Mouse (Mus musculus) mesoderm, embryonic 11.5 days (tissue): ENCODE measurements around the gene Cdyl.
"Not testable (repeated sequence)": the region's sequence is repeated elsewhere in the genome, so short reads cannot be mapped to it uniquely, and the experiment has no call there.

Experiments
- DNase-seq: peaks from one replicate; pipeline ENCODE4 v3.0.0-alpha.2; 2012; ENCODE audit warnings: low read depth, low spot score

Gene Cdyl

GRCm38 (mm10) chr13:35832676-35833075 lies 173.0 kb downstream of the Cdyl start:
- no peak for DNase-seq

DNA sequence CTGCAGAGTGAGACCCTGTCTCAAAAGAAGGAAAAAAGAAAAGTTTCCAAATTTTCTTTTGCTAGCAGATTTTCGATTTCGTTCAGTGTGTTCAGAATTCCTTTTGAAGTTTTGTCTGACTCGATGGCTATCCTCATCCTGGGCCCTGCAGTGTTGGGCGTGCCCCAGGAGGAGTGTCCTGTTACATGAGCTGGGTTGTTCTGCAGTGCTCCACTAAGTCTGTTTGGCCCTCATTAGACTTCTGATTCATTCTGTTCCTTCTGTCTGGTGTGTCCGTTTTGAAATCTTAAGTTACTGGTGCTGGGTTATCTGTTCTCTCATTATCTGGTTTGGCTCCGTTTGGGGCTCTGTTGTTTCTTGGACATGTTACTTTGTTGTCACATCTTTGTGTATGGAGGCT lies 174.3 kb downstream of the Cdyl start:
- no peak for DNase-seq

- no peak for DNase-seq
These were observed 176.0 kb downstream of the Cdyl start for GRCm38 (mm10) chr13:35835669-35836068.

GRCm38 (mm10) chr13:35836501-35836900 lies 176.9 kb downstream of the Cdyl start:
- DNase-seq, result not testable (repeated sequence)

- no peak for DNase-seq
These were observed 180.5 kb downstream of the Cdyl start for GRCm38 (mm10) chr13:35840102-35840501.

DNA sequence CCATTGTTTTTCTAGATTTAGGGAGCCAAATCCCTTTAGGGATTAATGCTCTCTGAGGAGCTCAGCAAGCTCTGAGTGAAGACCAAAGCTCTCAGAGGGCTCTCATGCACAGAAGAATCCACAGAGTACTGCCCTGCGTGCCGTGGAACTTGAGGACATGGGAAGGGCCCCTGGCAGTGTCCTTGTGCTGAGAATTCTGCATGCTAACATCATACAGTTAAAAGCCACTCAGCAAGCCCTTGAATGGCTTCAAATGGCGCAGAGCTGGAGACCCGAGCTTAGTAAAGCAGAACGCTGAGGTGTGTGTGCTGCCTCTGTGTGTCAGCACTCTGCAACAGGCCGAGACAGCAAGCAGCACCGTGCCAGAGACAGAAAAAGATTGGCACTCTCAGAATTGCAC lies 183.8 kb downstream of the Cdyl start:
- no peak for DNase-seq

DNA sequence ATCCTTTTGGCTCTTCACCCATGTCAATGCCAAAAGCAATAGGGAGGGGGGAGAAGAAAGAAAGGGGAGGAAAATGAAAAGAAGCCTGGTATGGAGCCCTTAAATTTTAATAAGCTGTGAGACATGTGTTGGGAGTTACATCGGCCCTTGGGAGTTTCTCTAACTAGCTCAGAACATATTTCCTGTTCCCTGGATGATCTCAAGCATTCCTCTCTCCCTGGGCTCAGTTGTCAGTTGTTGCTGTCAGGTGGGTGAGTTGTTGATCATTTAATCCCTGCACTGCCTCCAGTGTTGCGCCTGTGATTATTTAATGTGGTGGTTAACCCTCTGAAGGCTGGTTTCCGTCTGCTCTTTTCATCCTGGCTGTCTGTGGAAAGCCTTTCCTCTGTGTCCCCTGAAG lies 185.7 kb downstream of the Cdyl start:
- peak; percentile 11 for DNase-seq

GRCm38 (mm10) chr13:35848694-35849093 lies 189.1 kb downstream of the Cdyl start:
- no peak for DNase-seq

GRCm38 (mm10) chr13:35851581-35851980 lies 191.9 kb downstream of the Cdyl start:
- no peak for DNase-seq

DNA sequence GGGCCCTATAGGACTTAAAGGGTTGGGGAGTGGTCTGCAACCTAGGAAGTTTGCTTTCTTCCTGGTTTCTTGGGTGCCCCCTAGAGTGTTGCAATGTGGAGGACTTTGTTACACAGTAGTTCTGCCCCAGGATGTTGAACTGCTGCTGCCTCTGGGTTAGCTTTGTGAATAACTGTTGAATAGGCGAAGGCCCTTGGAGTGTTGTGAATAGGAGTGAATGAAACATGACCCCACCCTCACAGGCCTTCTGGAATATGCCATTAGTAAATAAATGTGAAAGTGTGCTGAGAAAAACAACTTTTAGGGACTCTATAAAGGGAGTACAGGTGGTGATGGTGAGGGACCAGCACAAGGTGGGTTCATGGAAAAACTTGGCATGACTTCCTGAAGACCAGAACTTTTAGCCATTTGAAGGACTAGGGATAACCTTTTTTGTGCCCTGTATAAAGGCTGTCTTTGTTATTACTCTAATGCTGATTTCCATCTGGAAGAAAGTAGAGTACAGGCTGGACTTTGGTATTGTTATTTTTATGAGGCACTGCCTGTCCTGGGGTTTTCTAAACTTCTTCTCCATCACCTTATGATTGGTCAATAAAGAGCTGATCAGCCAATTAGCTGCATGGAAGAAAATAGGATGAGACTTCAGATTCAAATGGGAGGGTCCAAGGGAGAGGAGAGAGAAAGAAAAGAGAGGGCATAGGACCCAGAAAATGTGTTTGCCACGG lies 193.4 kb downstream of the Cdyl start:
- no peak for DNase-seq

DNA sequence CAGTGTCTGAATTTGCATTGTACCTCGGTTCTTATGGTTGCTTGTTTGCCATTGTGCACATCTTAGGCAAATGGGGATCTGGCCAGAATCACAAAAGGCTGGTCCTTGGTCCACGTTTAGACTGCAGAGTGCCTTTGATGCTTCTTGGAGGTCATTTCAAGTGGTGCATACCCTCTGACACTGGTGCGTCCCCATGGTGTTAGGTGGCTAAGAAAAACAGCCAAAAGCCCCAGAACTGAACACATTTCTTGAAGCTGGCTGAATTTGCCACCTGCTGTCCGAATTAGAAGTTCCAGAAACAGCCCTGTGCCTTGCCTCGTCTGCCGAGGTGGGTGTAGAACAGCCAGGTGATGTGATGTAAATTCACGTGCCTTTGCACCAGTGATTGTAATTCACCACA lies 197.9 kb downstream of the Cdyl start:
- no peak for DNase-seq

DNA sequence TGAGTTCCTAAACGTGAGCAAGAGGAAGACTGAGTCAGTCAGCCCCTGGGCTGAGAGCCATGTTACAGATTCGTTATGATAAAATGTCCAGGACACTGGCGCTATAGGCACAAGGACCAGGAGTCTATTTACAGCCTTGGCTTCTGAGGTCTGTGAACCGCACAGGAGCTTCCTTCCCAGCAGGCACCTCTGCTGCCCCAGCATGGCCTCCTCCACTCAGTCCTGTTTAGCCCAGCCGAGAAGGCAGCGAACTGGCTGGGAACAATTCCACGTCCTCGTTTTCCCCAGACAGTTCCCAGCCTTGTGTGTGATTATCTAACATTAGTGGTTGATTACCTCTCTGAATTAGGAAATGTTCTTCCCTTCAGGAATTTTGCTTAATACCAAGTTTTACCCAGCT lies 201.3 kb downstream of the Cdyl start:
- no peak for DNase-seq

- no peak for DNase-seq
These were observed 211.0 kb downstream of the Cdyl start for GRCm38 (mm10) chr13:35870659-35871058.

- no peak for DNase-seq
These were observed 211.5 kb downstream of the Cdyl start for GRCm38 (mm10) chr13:35871107-35871506.

DNA sequence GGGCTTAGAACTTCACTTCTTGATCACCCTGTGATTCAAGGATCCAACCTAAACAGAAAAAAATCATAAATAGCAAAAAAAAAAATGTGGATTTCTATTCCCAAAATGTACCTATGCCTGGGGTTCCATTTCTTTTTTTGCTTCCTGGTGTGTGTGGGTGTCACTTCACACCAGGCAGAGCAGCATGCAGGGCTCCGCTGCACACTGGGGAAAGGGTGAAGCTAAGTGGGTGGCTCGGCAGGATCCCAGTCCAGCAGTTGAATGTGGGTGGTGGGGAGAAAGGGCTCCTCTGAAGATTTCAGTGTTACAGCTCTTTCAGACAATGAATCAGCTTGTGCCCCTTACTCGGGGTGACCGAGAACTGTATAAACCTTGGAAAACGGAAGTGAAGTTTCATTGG lies 215.8 kb downstream of the Cdyl start:
- DNase-seq, result no peak

DNA sequence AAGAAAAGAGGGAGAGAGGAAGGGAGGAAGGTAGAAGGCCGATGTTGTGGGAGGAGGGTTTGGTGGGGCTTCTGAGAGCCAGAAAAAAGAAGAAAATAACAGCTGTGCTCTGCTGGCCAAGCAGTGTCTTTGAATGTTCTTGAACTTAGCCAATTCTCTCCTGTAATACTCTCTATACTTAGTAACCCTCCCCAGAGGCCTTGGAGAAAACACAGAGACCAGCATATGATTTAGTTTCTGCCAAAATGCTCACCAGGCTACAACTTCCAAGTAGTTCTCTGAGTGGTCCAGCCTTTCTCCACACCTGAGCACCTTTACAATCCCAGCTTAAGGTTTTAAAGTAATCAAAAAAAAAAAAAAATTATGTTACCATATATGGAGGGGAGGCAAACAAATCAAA lies 218.6 kb downstream of the Cdyl start:
- no peak for DNase-seq

GRCm38 (mm10) chr13:35879068-35879467 lies 219.4 kb downstream of the Cdyl start:
- DNase-seq, result no peak

- no peak for DNase-seq
These were observed 219.9 kb downstream of the Cdyl start for GRCm38 (mm10) chr13:35879519-35879918.

GRCm38 (mm10) chr13:35880555-35881046 lies 221.0 kb downstream of the Cdyl start:
- DNase-seq, result no peak

DNA sequence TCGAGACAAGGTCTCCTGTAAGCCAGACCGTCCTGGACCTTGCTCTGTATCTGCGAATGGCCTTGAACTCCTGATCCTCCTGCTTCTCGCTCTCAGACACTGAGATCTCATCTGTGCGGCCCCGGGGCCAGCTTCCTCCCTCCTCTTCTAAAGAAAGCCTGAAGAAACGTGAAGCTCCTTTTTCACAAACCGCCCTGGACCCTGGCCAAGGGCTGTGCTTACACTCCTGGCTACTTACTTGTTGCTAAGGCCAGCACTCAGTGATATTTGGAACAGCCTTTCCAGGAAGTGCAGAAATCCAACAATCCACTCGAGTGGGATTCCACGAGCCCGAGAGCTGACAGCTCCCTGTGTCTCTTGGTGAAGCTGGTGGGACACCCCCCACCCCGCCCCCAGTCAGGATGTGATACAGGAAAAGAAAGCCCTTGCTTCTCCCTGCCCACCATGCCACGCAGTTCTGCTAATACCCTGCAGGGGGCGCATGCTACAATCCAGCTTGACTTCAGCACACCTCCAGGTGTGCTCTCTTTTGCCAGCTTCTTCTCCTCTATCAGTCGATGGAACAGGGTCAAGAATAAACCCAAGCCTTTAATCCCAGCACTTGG lies 226.6 kb downstream of the Cdyl start:
- DNase-seq, result peak; percentile 28

DNA sequence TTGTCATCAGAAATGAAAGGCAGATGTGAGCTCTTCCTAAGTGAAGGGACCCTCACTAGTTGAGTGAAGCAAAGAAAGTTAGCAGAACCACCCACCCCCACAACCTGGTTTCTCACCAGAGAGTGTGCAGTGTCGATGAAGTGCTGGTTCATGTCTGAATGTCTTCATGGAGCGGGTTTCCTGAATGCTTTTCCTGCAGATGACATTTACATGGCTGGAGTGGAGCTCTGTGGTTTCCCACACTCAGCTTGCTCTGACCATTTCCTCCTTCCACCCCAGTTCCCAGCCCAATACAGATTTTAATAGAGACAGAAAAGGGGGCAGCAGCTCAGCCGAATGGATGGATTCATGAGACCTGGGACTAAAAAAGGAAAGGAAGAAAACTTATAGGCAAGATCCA lies 233.2 kb downstream of the Cdyl start:
- no peak for DNase-seq

- no peak for DNase-seq
These were observed 245.7 kb downstream of the Cdyl start for GRCm38 (mm10) chr13:35905378-35905777.

DNA sequence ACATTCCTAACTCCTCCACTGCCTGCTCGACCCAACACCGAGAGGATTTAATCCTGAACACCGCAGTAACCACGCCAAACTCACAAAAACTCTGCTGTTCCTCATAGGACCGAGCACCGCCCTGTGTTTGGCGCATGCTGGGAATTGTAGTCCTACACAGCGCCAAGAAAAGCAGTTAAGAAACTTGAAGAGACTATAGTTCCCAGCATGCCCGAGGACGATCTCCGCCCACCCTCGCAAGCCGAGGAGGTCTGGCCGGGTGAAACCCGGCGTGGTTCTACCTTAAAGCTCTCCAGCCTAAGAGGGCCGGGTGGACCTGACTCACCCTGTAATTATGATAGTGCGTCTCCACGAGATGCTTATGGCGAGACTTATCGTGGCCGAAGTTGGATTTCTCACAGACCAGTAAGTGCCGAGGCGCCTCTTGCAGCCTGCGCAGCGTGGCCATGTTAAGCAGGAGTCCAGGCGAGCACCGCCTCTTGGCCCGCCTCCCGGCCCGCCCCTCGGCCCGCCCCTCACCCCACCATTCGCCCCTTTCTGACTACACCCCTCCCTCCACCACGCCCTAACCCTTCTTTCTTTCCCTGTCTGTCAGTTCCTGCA lies 246.3 kb downstream of the Cdyl start, which contains the start of gene Rpp40:
Rpp40 (minus strand) TSS at position 481 of the 603 bp plus-strand sequence.
- peak; percentile 91 for DNase-seq
